Mouse (Mus musculus) liver, embryonic 14.5 days (tissue): ENCODE data around the gene Aspscr1. TPM values are rescaled to one million over a fixed set of nuclear protein-coding genes. Genes with fewer than 3 reads are reported as not detected.

Experiments used
- ATAC-seq: fragments of 200-750 bp; cut with Nextera tagmentation; 2 replicates; pipeline ENCODE4 v1.8.0; 2017; ENCODE audit warnings: moderate number of reproducible peaks, mild to moderate bottlenecking, moderate library complexity; ENCODE audit not compliant: insufficient read depth
- DNase-seq, 3 experiments: peaks; one replicate each; pipeline ENCODE4 v3.0.0-alpha.2; 2012 to 2013; ENCODE audit warnings: low read depth in 3 of 3, low spot score in 3 of 3
- H3K27ac ChIP-seq: fragments of 300-500 bp; sonication (generic); 2 replicates; pipeline ENCODE4 v1.5.1; 2014; ENCODE audit warnings: moderate library complexity, mild to moderate bottlenecking, control low read depth, inconsistent platforms
- H3K27me3 ChIP-seq: fragments of 300-500 bp; sonication (generic); 2 replicates; pipeline ENCODE4 v1.6.1; 2014; ENCODE audit warnings: mild to moderate bottlenecking, low read length, moderate library complexity; ENCODE audit not compliant: control insufficient read depth, insufficient read depth
- H3K36me3 ChIP-seq: fragments of 300-500 bp; sonication (generic); replicated peaks from 2 replicates; pipeline ENCODE4 v1.6.1; 2014; ENCODE audit warnings: low read depth; ENCODE audit not compliant: control insufficient read depth, insufficient read depth
- H3K4me1 ChIP-seq, 2 experiments: fragments of 200-500 bp in 1 of 2; fragments of 300-500 bp in 1 of 2; sonication (generic) in 1 of 2; replicated peaks; 2 replicates each; pipeline ENCODE4 v1.6.1; 2012 to 2014; ENCODE audit warnings: antibody characterized with exemption in 1 of 2, inconsistent platforms in 1 of 2, low read length in 1 of 2; ENCODE audit not compliant: control insufficient read depth in 2 of 2, insufficient read depth in 2 of 2
- H3K4me2 ChIP-seq: fragments of 300-500 bp; sonication (generic); 2 replicates; pipeline ENCODE4 v1.6.1; 2014; ENCODE audit warnings: low read depth, mild to moderate bottlenecking, control low read depth, moderate library complexity
- H3K4me3 ChIP-seq, 2 experiments: fragments of 200-500 bp in 1 of 2; fragments of 300-500 bp in 1 of 2; sonication (generic) in 1 of 2; 2 replicates each; pipeline ENCODE4 v1.5.1; 2012 to 2014; ENCODE audit warnings: low read depth in 2 of 2, low read length in 2 of 2, mild to moderate bottlenecking in 2 of 2, control low read depth in 1 of 2, inconsistent platforms in 1 of 2, moderate library complexity in 1 of 2; ENCODE audit not compliant: insufficient read depth in 1 of 2
- H3K9ac ChIP-seq: fragments of 300-500 bp; sonication (generic); replicated peaks from 2 replicates; pipeline ENCODE4 v1.6.1; 2014; ENCODE audit warnings: mild to moderate bottlenecking, control low read depth, moderate library complexity
- H3K9me3 ChIP-seq: fragments of 300-500 bp; sonication (generic); 2 replicates; pipeline ENCODE4 v1.6.1; 2016; ENCODE audit warnings: low read length, mixed read lengths; ENCODE audit not compliant: control insufficient read depth
- CTCF ChIP-seq: IDR thresholded peaks from 2 replicates; pipeline ENCODE4 v1.5.1; 2016; ENCODE audit warnings: antibody characterized with exemption, low read depth, control low read depth
- EP300 ChIP-seq: IDR thresholded peaks from 2 replicates; pipeline ENCODE4 v1.6.1; 2016; ENCODE audit warnings: antibody characterized with exemption, low read depth
- WGBS: fragments of 180-500 bp; shearing (Covaris S2); extraction: QIAGEN DNeasy Blood & Tissue Kit; methylation state at CpG from one replicate; pipeline ENCODE4 v1.1.7; 2014; ENCODE audit not compliant: insufficient replicate concordance; 5-methylcytosine and 5-hydroxymethylcytosine counted together
- polyA plus RNA-seq, 2 experiments: library from polyadenylated mRNA; depleted of rRNA in 1 of 2; stranded (reverse) in 1 of 2; unstranded in 1 of 2; fragments of >200 nt; fragmentation: Nextera tagmentation in 1 of 2; extraction: Ambion mirVana in 1 of 2; gene quantifications; 2 replicates each; pipeline versions ENCODE4 v1.2.1 to v1.2.3; 2012 to 2014

Aspscr1 gene
- polyA plus RNA-seq, 2 experiments, result 16.9 to 34.6 TPM

DNA sequence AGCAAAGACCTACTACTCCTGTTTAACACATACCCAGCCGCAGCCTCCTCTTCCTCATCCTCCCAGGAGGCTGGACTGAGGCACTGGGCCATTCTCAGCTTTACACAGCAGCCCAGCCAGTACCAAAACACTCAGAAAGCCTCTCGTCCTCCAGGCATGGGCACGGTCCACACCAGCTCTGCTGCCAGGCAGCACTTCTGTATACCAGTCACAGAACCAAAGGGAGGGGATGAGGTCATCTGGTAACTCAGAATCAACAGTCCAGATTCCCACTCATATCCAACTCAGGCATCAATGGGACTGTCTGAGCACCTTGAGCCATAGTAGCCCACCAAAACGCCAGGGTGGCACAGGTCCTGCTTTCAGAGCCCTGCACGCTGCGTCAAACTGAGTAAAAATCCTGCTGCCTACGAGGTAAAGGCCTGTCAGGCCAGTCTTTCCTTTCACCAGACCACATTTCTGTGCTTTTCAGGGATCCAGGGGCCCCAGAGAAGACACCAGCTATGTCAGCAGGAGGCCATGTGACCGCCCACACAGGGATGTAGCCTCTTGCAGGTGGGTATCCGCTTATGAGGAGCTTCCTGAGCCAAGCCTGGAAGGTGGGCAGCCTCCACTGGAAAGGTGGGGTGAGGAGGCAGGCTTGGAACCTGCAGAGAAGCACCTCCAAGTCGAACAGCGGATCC, 45.8 kb upstream of the Aspscr1 start:
- peaks cover 39 to 50% of the 10 kb centered on the region in 2 experiments for H3K4me1 ChIP-seq
- no peak overlapping the region for H3K4me3 ChIP-seq
- whole genome bisulfite sequencing, result 83% methylated on average over 11 of the region's 11 CpGs
- TF ChIP-seq EP300 (no peak), CTCF (no peak)
- no peak overlapping the region; the same call in 1 of the 2 replicates for H3K4me2 ChIP-seq
- no peaks in the 10 kb centered on the region for H3K9me3 ChIP-seq
- H3K27ac ChIP-seq, result peak overlapping the region; percentile 44; the same call in 1 of the 2 replicates
- no peak overlapping the region for H3K9ac ChIP-seq
- ATAC-seq, result no peak
- H3K36me3 ChIP-seq, result peaks cover 15% of the 10 kb centered on the region
- DNase-seq, result no peak
- no peaks in the 10 kb centered on the region for H3K27me3 ChIP-seq

DNA sequence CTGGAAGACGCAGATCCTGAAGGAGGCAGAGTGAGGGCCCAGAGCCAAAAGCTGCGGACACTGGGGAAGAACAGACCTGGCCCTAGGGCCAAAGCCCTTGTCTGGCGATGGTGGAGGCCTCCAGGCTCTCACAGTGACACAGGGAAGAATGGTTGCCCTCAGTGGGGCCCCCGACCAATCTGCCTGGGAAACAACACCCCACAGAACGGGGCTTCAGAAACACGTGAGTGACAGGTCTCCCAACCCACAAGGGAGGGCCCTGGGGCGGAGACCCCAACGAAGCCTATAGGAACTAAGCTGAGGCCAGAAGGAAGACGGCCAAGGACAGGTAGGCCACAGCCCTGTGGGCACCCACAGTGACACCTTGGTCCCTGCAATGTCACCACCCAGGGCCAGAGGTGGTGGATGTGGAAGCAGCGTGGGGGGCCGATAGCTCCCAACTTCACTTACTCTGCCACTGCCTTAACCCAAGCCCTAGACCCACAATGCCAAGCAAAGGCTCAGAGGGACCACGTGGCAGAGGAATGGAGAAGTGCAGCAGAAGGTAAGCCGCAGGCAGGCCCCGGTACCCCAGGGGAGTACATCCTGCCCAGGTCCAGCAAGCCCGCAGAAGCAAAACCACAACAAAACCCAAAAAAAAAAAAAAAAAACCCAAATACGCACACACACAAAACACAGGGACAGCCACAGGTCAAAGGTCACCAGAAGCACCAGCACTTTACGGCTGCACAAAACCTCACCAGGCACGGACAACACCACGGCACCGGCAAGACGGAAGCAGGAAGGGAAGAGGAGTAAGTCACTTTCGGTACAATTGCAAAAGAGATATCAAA, 45.1 kb upstream of the Aspscr1 start:
- Histone ChIP-seq H3K27ac (no peak overlapping the region; the same call in 1 of the 2 replicates), H3K9me3 (no peaks in the 10 kb centered on the region), H3K4me3 (peak overlapping the region in 1 of 2 experiments; percentile 7; a peak in 1 of 4 replicates), H3K4me1 (peaks cover 39 to 52% of the 10 kb centered on the region in 2 experiments), H3K36me3 (peaks cover 13% of the 10 kb centered on the region), H3K4me2 (peak overlapping the region; percentile 75), H3K27me3 (no peaks in the 10 kb centered on the region), H3K9ac (peak overlapping the region; percentile 31)
- TF ChIP-seq EP300, result no peak
- TF ChIP-seq CTCF, result no peak
- no peak for DNase-seq
- ATAC-seq, result no peak
- 33% methylated on average over 22 of the region's 22 CpGs for WGBS

DNA sequence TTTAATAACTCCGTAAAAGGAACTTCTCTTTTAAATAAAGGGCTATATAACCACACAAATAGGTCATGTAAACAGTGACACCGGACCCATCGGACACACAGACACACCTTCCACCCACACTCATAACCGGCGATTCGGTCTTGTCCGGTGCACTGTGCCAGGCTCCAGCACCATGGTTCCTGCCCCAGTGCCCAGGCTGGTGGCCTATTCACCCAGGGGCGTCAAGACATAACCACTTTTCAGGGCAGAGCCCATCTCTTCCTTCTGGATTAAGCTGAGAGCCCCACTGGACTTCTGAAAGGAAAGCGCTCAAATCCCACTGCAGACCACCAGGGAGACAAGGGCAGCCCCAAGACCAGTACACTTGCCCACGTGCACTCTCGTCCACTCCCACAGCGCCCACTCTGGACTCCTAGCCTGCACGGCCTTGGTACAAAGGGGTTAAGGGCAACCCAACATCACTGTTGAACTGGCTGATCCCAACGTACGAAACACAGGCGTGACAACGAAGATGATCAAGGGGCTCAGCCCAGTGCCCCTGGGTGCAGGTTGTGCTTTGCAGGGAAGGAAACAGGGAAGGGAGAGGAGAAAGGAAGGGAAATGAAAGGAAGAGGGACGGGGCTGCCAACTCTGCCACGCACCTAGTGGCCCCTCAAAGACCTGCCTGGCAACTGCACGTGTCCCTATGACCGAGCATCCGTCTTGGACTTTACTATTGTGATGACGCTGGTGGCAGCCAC, 44.0 kb upstream of the Aspscr1 start:
- WGBS, result 84% methylated on average over 23 of the region's 23 CpGs
- ATAC-seq (no peak), DNase-seq (no peak)
- H3K27me3 ChIP-seq, result no peaks in the 10 kb centered on the region
- no peak for TF ChIP-seq EP300
- peak; percentile 2; the same call in 1 of the 2 replicates for TF ChIP-seq CTCF
- H3K27ac ChIP-seq, result peak overlapping the region; percentile 99
- peak overlapping the region; percentile 99; the same call in 1 of the 2 replicates for H3K9ac ChIP-seq
- H3K9me3 ChIP-seq, result no peaks in the 10 kb centered on the region
- peak overlapping the region; percentile 75 for H3K4me2 ChIP-seq
- H3K4me1 ChIP-seq, result peaks cover 39 to 53% of the 10 kb centered on the region in 2 experiments
- H3K36me3 ChIP-seq, result peaks cover 9% of the 10 kb centered on the region
- peak overlapping the region; percentile 4 to 89 for H3K4me3 ChIP-seq

DNA sequence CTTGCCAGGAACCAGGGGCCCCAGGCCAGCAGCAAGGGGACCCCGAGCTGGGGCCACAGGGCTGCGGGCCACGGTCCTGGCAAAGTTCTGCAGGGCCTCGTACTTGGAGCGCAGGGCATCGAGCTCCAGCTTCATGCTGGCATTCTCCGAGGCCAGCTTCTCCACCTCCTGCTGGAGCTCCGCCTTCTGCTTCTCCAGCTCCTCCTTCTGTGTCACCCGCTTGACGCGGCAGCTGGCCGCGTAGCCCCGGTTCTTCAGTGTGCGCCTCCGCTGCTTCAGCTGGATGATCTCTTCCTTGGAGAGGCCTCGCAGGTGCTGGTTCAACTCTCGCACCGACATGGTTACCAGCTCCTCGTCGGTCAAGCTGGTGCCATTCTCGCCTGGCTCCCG, 43.4 kb upstream of the Aspscr1 start:
- peak overlapping the region; percentile 99 for H3K9ac ChIP-seq
- no peak for DNase-seq
- no peak for ATAC-seq

More for the DNA sequence above, 43.4 kb upstream of the Aspscr1 start:
- TF ChIP-seq CTCF, result 0 out of 2 replicates have a peak, but pooled peaks have one; percentile 1
- TF ChIP-seq EP300, result no peak
- WGBS, result 26% methylated on average over 23 of the region's 23 CpGs
- Histone ChIP-seq H3K27ac (peak overlapping the region; percentile 99), H3K4me3 (peak overlapping the region; percentile 64 to 89), H3K4me1 (peaks cover 41 to 54% of the 10 kb centered on the region in 2 experiments), H3K9me3 (no peaks in the 10 kb centered on the region), H3K27me3 (no peaks in the 10 kb centered on the region), H3K36me3 (peaks cover 9% of the 10 kb centered on the region), H3K4me2 (peak overlapping the region; percentile 75)
